Comparison of ENCODE assay signal across 9 mouse cellular contexts in the genomic region with DNA sequence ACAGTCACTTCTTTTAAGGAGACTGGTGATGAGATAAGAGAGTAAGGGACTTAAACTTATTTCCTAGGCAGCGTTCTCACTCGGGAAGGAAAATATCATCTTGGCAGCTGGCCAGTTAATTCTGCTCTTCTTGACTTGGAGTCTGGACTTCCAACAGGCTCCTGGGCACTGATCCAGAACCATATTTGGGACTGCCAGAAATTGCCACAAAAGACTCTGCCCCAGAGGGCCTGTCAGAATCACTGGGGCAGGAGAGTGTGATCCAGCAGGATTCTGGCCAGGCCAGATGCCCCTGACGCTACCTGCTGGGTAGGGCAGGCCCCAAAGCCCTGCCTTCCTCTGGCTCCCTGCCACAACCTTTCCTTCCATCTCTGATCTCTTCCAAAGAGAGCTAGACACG.
DNase-seq lines count a peak whose midpoint lies in the region; ATAC-seq and TF ChIP-seq lines count a peak whose summit lies in the region.
"Had no signal": no experiment of that assay in that cellular context is flagged by ENCODE, and none has a peak within 500 bp of the region (broad histone marks: within the 10 kb centered on the region; RNA-seq: fewer than 3 reads in every experiment).

No protein-coding gene starts in this region.

- no peak overlapping the region for H3K27ac ChIP-seq in gastrocnemius, adult 2 months
- H3K27ac ChIP-seq: liver, embryonic 13.5 days had no signal

- intact Hi-C loops in gastrocnemius, adult 2 months (cut with DNase I), result no loop called here

- no peak for ATAC-seq in frontal cortex, adult (ENCODE audit: low TSS enrichment)
- ATAC-seq in CD4-positive, CD25-positive, alpha-beta regulatory T cell, adult 4 months, result no peak

- no peak for TF ChIP-seq CTCF in gastrocnemius, adult 2 months (IDR thresholded peaks at IDR 0.05)

- no peak overlapping the region for H3K4me3 ChIP-seq in gastrocnemius, adult 2 months
- H3K4me3 ChIP-seq: liver, embryonic 13.5 days had no signal

- DNase-seq in gastrocnemius, adult 2 months, result peak; percentile 23
- DNase-seq in gastrocnemius, adult 8-10 months (ENCODE audit: low spot score in 2 of 2), result no peak
- peak; percentile 1 for DNase-seq in NIH3T3 (ENCODE audit: low read depth)
- DNase-seq in cerebellum, postnatal 36 days, result peak; percentile 82 to 84
- peak; percentile 87 to 95 for DNase-seq in kidney, adult 8-10 months
- DNase-seq in ovary, postnatal 14 days (ENCODE audit: low spot score), result peak; percentile 17
- DNase-seq: liver, embryonic 13.5 days had no signal

Comparison
In these comparisons a context has a peak if more than half of its experiments do, and no peak if none do; other contexts are left out.
1. DNase-seq: peak in gastrocnemius, adult 2 months (single experiment), NIH3T3 (single experiment), cerebellum, postnatal 36 days (2 of 2), kidney, adult 8-10 months (2 of 2) and ovary, postnatal 14 days (single experiment); none in gastrocnemius, adult 8-10 months (0 of 2).